Mouse (Mus musculus): Measurements from ENCODE around the gene Padi6. TPM values are rescaled to one million over a fixed set of nuclear protein-coding genes. Genes with fewer than 3 reads are reported as not detected.

The Padi6 gene
- total RNA-seq, 4 experiments from 2014 or later = not detected

DNA sequence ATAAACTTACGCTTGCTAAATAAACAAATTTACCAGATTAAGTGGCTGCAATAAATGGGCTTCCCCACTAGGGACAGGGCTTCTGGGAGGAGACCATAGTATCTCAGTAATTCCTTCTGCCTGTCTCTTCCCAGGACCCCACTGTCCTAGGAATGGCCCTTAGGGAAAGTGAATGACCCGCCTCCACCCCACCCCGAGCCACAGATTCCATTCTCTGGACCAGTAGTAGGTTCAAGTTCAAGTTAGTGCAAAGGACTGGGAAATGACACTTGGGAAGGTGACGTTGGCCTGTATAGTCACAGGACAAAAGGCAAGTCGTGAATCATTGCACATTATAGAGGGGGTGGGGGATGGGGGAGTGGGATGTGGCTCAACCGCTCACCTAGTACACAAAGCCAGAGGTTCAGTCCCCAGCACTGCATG lies 57.6 kb downstream of the Padi6 start:
- DNase-seq (ENCODE audit: low spot score in 2 of 2) = no peak

DNA sequence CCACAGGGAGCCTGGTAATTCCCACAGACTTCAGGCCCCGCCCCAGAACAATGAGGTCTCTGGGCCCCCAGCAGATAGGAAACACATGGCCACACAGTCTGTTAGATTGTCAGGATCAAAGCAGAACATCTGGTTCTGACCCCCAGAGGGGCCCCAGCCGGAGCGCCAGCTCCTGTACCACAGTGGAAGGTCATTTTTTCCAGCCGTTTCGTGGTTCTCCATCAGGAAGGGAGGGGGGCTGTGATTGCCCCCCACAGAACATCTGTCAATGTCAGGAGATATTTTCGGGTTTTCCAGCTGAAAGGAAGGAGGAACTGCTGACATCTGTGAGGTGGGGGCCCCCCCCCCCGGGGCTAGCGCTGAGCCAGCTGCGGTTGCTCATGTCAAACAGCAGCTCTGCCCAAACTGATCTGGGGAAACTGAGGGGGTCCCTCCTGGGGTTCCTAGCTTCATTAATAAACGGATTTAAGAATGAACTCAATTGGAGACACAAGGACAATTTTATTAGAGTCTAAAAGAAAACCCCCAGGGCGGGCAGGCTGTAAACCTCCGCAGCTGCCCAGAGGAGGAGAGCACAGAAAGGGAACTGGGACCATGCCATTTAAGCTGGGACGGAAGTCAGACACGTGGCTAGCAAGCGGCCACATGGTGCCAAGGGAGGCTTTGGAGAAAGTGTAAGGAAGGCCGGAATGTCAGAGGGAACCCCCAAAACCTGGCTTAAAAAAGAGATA lies 58.1 kb downstream of the Padi6 start:
- DNase-seq (ENCODE audit: low spot score in 2 of 2) = peak in 1 of 2 experiments; percentile 59

DNA sequence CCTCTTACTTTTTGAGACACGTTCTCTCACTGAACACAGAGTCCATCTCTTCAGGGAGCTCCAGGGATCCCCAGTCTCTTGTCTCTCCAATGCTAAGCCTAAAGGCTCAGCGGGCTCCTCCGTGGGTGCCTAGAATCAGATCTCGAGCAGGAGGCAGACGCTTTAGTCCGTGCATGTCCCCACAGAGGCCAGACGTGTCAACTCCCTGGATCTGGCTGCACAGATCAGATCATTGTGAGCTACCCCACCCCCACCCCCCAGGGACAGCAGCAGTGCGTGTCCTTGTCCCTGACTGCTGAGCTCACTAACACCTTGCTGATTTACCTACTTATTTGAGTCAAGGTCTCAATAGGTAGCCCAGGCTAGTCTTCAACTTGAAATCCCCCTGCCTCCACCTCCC lies 58.8 kb downstream of the Padi6 start:
- DNase-seq (ENCODE audit: low spot score in 2 of 2) = no peak

DNA sequence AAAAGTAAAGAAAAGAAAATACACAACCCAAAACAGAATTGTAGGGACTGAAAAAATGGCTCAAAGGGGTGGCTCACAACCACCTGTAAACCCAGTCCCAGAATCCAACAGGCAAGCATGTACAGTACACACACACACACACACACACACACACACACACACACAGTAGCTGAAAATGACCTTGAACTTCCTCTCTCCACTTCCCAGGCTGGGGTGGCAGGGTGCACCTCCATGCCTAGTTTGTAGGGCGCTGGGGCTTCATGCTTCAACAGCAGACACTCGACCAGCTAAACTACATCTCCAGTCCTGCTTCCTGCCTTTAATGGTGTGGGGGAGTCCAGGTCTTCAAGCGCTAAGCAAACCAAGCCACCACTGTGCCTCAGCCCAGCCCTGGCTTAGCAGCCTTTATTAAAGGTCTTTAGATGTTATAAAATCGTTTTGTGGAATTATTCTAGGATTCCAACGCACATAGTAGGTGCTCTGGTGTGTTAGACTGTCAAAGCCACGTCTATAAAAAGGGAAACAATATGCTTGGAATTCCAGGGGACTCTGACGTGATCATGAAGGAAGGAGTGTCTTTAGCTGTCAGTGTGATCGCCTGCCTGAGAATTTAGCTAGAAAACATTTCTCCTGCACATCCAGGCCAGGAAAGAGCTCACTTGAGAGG lies 61.6 kb downstream of the Padi6 start:
- DNase-seq (ENCODE audit: low spot score in 2 of 2) = no peak

DNA sequence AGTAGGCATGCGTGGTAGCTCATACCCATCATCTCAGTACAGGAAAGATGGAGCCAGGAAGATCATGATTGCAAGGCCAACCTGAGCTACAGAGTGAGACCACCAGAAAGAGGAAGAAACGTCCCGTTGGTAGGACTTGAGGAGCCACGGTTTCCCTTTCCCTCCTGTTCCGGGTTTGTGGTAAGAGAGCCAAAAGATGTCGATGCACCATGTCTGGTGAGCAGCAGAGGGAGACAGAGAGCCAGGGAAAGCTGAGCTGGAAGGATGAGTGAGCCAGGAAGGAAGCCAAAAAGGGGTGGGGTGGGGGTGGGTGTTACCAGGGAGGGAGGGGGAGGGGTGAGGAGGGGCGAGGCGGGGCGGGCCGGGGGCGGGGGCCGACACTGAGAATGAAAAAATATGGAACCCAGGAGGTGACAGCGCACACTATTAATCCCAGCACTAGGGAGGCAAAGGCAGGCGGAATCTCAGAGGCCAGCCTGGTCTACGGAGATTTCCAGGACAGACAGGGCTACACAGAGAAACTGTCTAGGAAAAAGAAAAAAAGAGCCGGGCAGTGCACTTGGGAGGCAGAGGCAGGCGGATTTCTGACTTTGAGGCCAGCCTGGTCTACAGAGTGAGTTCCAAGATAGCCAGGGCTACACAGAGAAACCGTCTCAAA lies 62.6 kb downstream of the Padi6 start:
- DNase-seq (ENCODE audit: low spot score in 2 of 2) = peak; percentile 63 to 64

DNA sequence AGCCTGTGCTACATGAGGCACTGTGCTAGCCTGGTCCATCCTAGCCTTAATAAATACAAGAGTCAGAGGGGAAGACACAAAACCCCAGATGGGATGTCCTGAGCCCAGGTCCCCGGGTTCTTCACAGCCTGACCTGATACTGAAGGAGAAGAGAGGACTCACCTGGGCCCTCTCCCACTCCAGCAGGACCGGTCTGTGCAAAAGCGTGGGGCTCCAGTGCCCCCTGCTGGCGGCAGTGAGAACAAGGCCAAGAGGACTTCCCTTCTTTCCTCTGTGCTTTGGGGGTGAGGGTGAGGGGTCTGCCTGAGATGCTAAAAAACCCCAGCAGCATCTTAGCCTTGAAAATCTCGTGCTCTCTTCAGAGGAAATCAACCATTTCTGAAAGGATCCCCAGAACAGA lies 63.4 kb downstream of the Padi6 start:
- no peak for DNase-seq (ENCODE audit: low spot score in 2 of 2)

Small RNA genes lying within 50 kb of the gene (microRNA-seq; reads per million reads assigned to microRNA genes)
- gene Gm23045 = not detected
- gene Gm25951 = not detected

Other genes with a start within 250 kb of the Padi6 start
- 10 to 100 TPM; 50.0 to 66.3 (median 54.8) TPM for gene Arhgef10l, start 76.6 kb downstream of the Padi6 start, total RNA-seq (2022)
- gene Rcc2, start 42.1 kb downstream of the Padi6 start, total RNA-seq (2022) = 1 to 10 TPM; 6.0 to 7.8 (median 6.4) TPM
- not detected for gene Padi4, start 31.6 kb upstream of the Padi6 start, total RNA-seq (2022)
- 1 to 10 TPM in 2 of 4 experiments, under 1 TPM in 2; 0.74 to 2.0 (median 1.5) TPM for gene Padi3, start 68.0 kb upstream of the Padi6 start, total RNA-seq (2022)
- gene Padi1, start 103.1 kb upstream of the Padi6 start, total RNA-seq (2022) = under 1 TPM in 1 of 4 experiments, not detected in 3; 0.07 TPM
- gene Padi2, start 163.7 kb upstream of the Padi6 start, total RNA-seq (2022) = 100 to 1,000 TPM in 2 of 4 experiments, 10 to 100 TPM in 2; 91.7 to 147 (median 109) TPM
- 100 to 1,000 TPM; 520 to 588 (median 538) TPM for gene Sdhb, start 218.6 kb upstream of the Padi6 start, total RNA-seq (2022)
- gene Atp13a2, start 244.2 kb upstream of the Padi6 start, total RNA-seq (2022) = 10 to 100 TPM; 17.2 to 22.5 (median 18.4) TPM